Mouse (Mus musculus) megakaryocyte, adult 5-6 weeks (primary cell): ENCODE data around the gene Eloa. TPM values are rescaled to one million over a fixed set of nuclear protein-coding genes. Genes with fewer than 3 reads are reported as not detected.

Source experiments
- ATAC-seq: 2 replicates; pipeline ENCODE4 v1.8.0; 2016; ENCODE audit warnings: mild to moderate bottlenecking, inconsistent platforms; ENCODE audit not compliant: poor library complexity, severe bottlenecking
- total RNA-seq, 2 experiments: library from RNA; stranded (forward) in 1 of 2; stranded (reverse) in 1 of 2; fragments of 153-499, 151-499 nt in 1 of 2; fragments of 221-1000, 200-1000 nt in 1 of 2; gene quantifications; 2 replicates each; pipeline versions ENCODE4 v1.2.3 to v1.2.4; 2015 to 2017

Gene Eloa
- total RNA-seq, 2 experiments from 2014 or later, result 61.0 to 63.0 TPM

DNA sequence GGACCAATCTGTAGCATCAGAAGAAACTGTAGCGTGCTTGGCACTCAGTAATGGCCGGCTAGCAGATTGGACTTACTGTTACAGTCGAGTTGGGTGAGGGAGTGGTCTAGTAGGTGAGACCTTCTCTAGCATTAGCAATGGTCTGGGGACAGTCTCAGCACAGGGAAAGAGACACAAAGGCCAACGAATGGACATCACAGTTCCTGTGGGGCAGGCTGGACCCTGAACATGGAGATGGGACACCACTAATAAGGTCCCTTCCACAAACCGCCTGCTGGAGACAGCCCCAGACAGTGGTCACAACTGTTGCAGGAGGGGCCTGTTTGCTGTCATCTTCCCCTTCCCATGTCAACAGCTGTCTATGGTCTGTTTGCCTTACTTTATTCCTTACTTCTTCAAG is 59.9 kb downstream of the Eloa start:
- no peak for ATAC-seq

DNA sequence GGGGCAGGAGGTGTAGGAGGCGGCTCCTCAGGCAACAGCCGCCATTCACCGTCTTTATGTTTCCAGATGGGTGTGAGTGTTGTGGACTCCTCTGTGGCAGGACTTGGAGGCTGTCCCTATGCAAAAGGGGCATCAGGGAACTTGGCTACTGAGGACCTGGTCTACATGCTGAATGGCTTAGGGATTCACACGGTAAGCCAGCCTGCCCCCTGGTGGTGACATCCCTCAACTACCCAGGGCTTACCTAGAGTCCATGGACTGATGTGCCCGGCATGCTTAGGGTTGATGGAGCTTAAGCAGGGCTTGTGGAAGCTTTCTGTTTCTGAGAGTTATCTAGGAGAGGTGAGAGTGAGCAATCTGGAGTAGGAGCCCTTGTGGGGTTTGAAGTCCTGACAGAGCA is 60.8 kb downstream of the Eloa start:
- peak; percentile 56 for ATAC-seq

DNA sequence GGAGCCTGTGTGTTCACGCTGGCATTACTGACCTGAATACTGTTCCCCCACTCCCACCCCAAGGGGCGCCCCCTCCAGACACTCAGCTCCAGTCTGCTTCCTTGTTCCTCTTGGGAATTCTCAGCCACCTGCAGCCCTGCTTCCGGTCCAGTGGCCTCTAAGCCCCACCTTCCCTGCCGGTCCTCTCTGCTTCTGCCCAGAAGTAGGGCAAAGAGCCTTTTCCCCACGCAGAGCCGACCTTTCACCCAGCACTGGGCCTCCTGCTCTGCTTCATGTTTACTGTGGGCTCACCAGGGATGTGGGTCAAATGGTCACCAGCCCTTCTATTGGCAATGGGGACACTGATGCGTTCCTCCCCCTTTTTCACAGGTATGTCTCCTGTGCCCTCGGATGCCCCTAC is 63.2 kb downstream of the Eloa start:
- ATAC-seq, result no peak

GRCm38 (mm10) chr4:135955886-135956285 is 65.7 kb downstream of the Eloa start:
- ATAC-seq, result no peak

DNA sequence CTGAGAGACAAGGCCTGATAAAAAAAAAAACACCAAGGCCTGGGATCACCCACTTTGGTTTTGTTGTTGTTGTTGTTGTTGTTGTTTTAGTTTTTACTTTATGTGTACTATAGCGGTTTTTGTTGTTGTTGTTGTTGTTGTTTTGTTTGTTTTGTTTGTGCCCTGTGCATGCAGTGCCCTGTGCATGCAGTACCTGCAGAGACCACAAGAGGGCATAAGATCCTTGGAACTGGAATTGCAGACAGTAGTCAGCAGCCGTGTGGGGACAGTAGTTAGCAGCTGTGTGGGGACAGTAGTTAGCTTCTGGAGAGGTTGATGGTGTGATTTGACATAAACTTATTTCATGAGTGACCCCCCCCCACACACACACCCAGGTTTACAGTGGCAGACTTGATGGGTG is 67.3 kb downstream of the Eloa start:
- peak; percentile 86 for ATAC-seq

Other genes with a start within 250 kb of the Eloa start
- gene Srsf10, start 166.0 kb downstream of the Eloa start, total RNA-seq (2015), result 104 and 125 TPM in 2 replicates
- 130 and 147 TPM in 2 replicates for gene Srsf10, start 166.0 kb downstream of the Eloa start, total RNA-seq (2017)
- gene Pnrc2, start 147.9 kb downstream of the Eloa start, total RNA-seq (2015), result 248 and 273 TPM in 2 replicates
- 249 and 251 TPM in 2 replicates for gene Pnrc2, start 147.9 kb downstream of the Eloa start, total RNA-seq (2017)
- gene Cnr2, start 126.4 kb downstream of the Eloa start, total RNA-seq (2015), result 15.2 and 16.9 TPM in 2 replicates
- gene Cnr2, start 126.4 kb downstream of the Eloa start, total RNA-seq (2017), result 18.8 and 20.7 TPM in 2 replicates
- 72.1 and 86.7 TPM in 2 replicates for gene Fuca1, start 101.0 kb downstream of the Eloa start, total RNA-seq (2015)
- gene Fuca1, start 101.0 kb downstream of the Eloa start, total RNA-seq (2017), result 143 and 189 TPM in 2 replicates
- gene Hmgcl, start 75.3 kb downstream of the Eloa start, total RNA-seq (2015), result 60.7 and 76.8 TPM in 2 replicates
- gene Hmgcl, start 75.3 kb downstream of the Eloa start, total RNA-seq (2017), result 54.9 and 60.4 TPM in 2 replicates
- 6.4 and 7.6 TPM in 2 replicates for gene Gale, start 58.0 kb downstream of the Eloa start, total RNA-seq (2015)
- 10.0 and 11.6 TPM in 2 replicates for gene Gale, start 58.0 kb downstream of the Eloa start, total RNA-seq (2017)
- gene Lypla2, start 49.1 kb downstream of the Eloa start, total RNA-seq (2015), result 49.7 and 51.4 TPM in 2 replicates
- gene Lypla2, start 49.1 kb downstream of the Eloa start, total RNA-seq (2017), result 21.4 and 25.3 TPM in 2 replicates
- 14.9 and 18.5 TPM in 2 replicates for gene Pithd1, start 34.5 kb downstream of the Eloa start, total RNA-seq (2015)
- gene Pithd1, start 34.5 kb downstream of the Eloa start, total RNA-seq (2017), result 20.6 and 26.2 TPM in 2 replicates
- gene Rpl11, start 31.7 kb upstream of the Eloa start, total RNA-seq (2015), result 1,014 and 1,023 TPM in 2 replicates
- gene Rpl11, start 31.7 kb upstream of the Eloa start, total RNA-seq (2017), result 540 and 557 TPM in 2 replicates
- 1.9 and 2.0 TPM in 2 replicates for gene Id3, start 121.7 kb upstream of the Eloa start, total RNA-seq (2015)
- gene Id3, start 121.7 kb upstream of the Eloa start, total RNA-seq (2017), result 0.77 and 1.8 TPM in 2 replicates
- 78.1 and 107 TPM in 2 replicates for gene E2f2, start 150.6 kb upstream of the Eloa start, total RNA-seq (2015)
- 59.4 and 63.6 TPM in 2 replicates for gene E2f2, start 150.6 kb upstream of the Eloa start, total RNA-seq (2017)
- gene Asap3, start 184.6 kb upstream of the Eloa start, total RNA-seq (2015), result not detected in 2 replicates
- gene Asap3, start 184.6 kb upstream of the Eloa start, total RNA-seq (2017), result 0.04 TPM in 1 of 2 replicates, not detected in the other
- gene Tcea3, start 226.0 kb upstream of the Eloa start, total RNA-seq (2015), result 5.6 and 6.0 TPM in 2 replicates
- gene Tcea3, start 226.0 kb upstream of the Eloa start, total RNA-seq (2017), result 3.5 and 7.2 TPM in 2 replicates